Mouse (Mus musculus) E14TG2a.4 (cell line): ENCODE measurements at regions not wholly inside any gene's neighbourhood (a gene's known extent, or its start where the extent isn't known, plus 50 kb on each side); places are given as distances from the start of the nearest gene placed in this dataset.

Source experiments
- CTCF ChIP-seq: conservative IDR thresholded peaks from 2 replicates; pipeline ENCODE4 v1.5.1; 2014; ENCODE audit warnings: low read length
- NANOG ChIP-seq: IDR thresholded peaks from 2 replicates; pipeline ENCODE4 v1.6.1; 2014; ENCODE audit warnings: borderline replicate concordance, low read length, mixed read lengths
- POU5F1 ChIP-seq: IDR thresholded peaks from 2 replicates; pipeline ENCODE4 v1.6.1; 2014; ENCODE audit warnings: low read length, borderline replicate concordance

DNA sequence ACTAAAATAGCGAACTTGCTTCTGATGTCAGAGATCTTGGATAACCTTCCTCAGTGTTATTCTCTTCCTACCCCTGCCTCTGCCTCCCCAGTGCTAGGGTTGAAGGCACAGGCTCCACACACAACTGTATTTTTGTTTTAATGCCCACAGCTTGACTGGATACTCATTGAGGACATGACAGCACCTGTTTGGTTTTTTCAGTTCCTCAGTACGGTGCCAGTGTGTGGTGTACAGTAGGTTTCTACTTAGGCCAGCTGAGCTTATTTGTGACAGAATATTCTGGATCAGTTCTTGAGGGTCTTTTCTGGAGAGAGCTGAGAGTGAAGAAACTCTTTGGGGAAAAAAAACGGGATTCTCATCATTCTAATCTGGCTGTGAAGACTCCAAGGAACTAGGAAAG, 201.1 kb downstream of the Tmem38b start:
- no peak for TF ChIP-seq CTCF
- no peak for TF ChIP-seq POU5F1
- TF ChIP-seq NANOG, result no peak
